Mouse (Mus musculus) C2C12 (cell line): ENCODE measurements around the gene Ror2. TPM values are rescaled to one million over a fixed set of nuclear protein-coding genes. Genes with fewer than 3 reads are reported as not detected.

Experiments
- H3K27me3 ChIP-seq: one replicate; pipeline ENCODE4 v1.6.1; 2011; ENCODE audit not compliant: control insufficient read depth, insufficient read depth, insufficient read length
- H3K36me3 ChIP-seq: one replicate; pipeline ENCODE4 v1.6.1; 2011; ENCODE audit not compliant: control insufficient read depth, insufficient read depth
- H3K4me3 ChIP-seq: one replicate; pipeline ENCODE4 v1.5.1; 2011; ENCODE audit warnings: mild to moderate bottlenecking, control low read depth; ENCODE audit not compliant: poor library complexity, insufficient read depth, severe bottlenecking
- H3K79me2 ChIP-seq: one replicate; pipeline ENCODE4 v1.6.1; 2011; ENCODE audit not compliant: control insufficient read depth, insufficient read depth
- H3K79me3 ChIP-seq: one replicate; pipeline ENCODE4 v1.6.1; 2011; ENCODE audit warnings: low read depth, control low read depth
- H3ac ChIP-seq: one replicate; pipeline ENCODE3; 2011; ENCODE audit warnings: low read depth; ENCODE audit not compliant: control insufficient read depth, insufficient read length
- CEBPB ChIP-seq: IDR thresholded peaks from one replicate; pipeline ENCODE4 v1.6.1; 2011; ENCODE audit warnings: low read depth, mild to moderate bottlenecking, control low read depth, moderate library complexity
- CTCF ChIP-seq: IDR thresholded peaks from one replicate; pipeline ENCODE4 v1.5.1; 2011; ENCODE audit not compliant: control insufficient read depth, insufficient read depth, insufficient read length
- FOSL1 ChIP-seq: IDR thresholded peaks from one replicate; pipeline ENCODE4 v1.8.0; 2011; ENCODE audit warnings: mild to moderate bottlenecking, low read length; ENCODE audit not compliant: poor library complexity, insufficient read depth, severe bottlenecking
- MAX ChIP-seq: IDR thresholded peaks from one replicate; pipeline ENCODE4 v1.6.1; 2011; ENCODE audit warnings: mild to moderate bottlenecking, control low read depth
- MYOD1 ChIP-seq: IDR thresholded peaks from one replicate; pipeline ENCODE4 v1.6.1; 2011; ENCODE audit warnings: low read depth; ENCODE audit not compliant: control insufficient read depth, insufficient read length
- MYOG ChIP-seq: IDR thresholded peaks from one replicate; pipeline ENCODE4 v1.6.1; 2011; ENCODE audit not compliant: control insufficient read depth, insufficient read length; ENCODE audit errors: extremely low read depth
- USF1 ChIP-seq: IDR thresholded peaks from one replicate; pipeline ENCODE4 v1.6.1; 2011; ENCODE audit warnings: low read depth, mild to moderate bottlenecking, control low read depth, moderate library complexity
- polyA plus RNA-seq: library from polyadenylated mRNA; unstranded; fragments of >200 nt; fragmentation: generic; extraction: Trizol; gene quantifications from one replicate; pipeline ENCODE4 v1.2.1, GENCODE M21; 2012; ENCODE audit warnings: missing spikeins

The Ror2 gene
- polyA plus RNA-seq, 1 experiment = 0.13 TPM

- no peaks in the 10 kb centered on the region for H3K79me2 ChIP-seq
- H3K36me3 ChIP-seq = no peaks in the 10 kb centered on the region
- H3ac ChIP-seq = no peak overlapping the region
- no peak overlapping the region for H3K4me3 ChIP-seq
- TF ChIP-seq CEBPB = no peak
- peaks cover 19% of the 10 kb centered on the region for H3K27me3 ChIP-seq
- no peaks in the 10 kb centered on the region for H3K79me3 ChIP-seq
Measured at GRCm38 (mm10) chr13:53284740-53285191, 1.2 kb downstream of the Ror2 start.

GRCm38 (mm10) chr13:53281604-53282396 lies 4.1 kb downstream of the Ror2 start:
- TF ChIP-seq CTCF = no peak
- no peak for TF ChIP-seq FOSL1
- no peak for TF ChIP-seq CEBPB
- no peak for TF ChIP-seq MYOD1
- no peak for TF ChIP-seq MAX
- no peak for TF ChIP-seq USF1
- no peak for TF ChIP-seq MYOG
- no peaks in the 10 kb centered on the region for H3K79me2 ChIP-seq
- peaks cover 17% of the 10 kb centered on the region for H3K27me3 ChIP-seq
- H3ac ChIP-seq = no peak overlapping the region
- H3K36me3 ChIP-seq = no peaks in the 10 kb centered on the region
- H3K79me3 ChIP-seq = no peaks in the 10 kb centered on the region
- no peak overlapping the region for H3K4me3 ChIP-seq

GRCm38 (mm10) chr13:53278908-53279307 lies 7.0 kb downstream of the Ror2 start:
- H3K79me3 ChIP-seq = no peaks in the 10 kb centered on the region
- no peak overlapping the region for H3K4me3 ChIP-seq
- TF ChIP-seq CEBPB (no peak), MYOG (no peak), MYOD1 (no peak), MAX (no peak), FOSL1 (no peak), USF1 (no peak), CTCF (no peak)
- no peaks in the 10 kb centered on the region for H3K36me3 ChIP-seq
- H3K27me3 ChIP-seq = peaks cover 11% of the 10 kb centered on the region
- H3K79me2 ChIP-seq = no peaks in the 10 kb centered on the region
- H3ac ChIP-seq = no peak overlapping the region

GRCm38 (mm10) chr13:53276381-53276780 lies 9.5 kb downstream of the Ror2 start:
- Histone ChIP-seq H3K36me3 (no peaks in the 10 kb centered on the region), H3K79me2 (no peaks in the 10 kb centered on the region), H3K4me3 (no peak overlapping the region), H3K27me3 (peaks cover 11% of the 10 kb centered on the region), H3K79me3 (no peaks in the 10 kb centered on the region), H3ac (no peak overlapping the region)
- TF ChIP-seq USF1 = no peak

- no peak for TF ChIP-seq USF1
- TF ChIP-seq MYOD1 = no peak
- TF ChIP-seq CTCF = no peak
- H3K27me3 ChIP-seq = peaks cover 11% of the 10 kb centered on the region
- no peak overlapping the region for H3K4me3 ChIP-seq
- H3K36me3 ChIP-seq = no peaks in the 10 kb centered on the region
- no peaks in the 10 kb centered on the region for H3K79me2 ChIP-seq
- no peak overlapping the region for H3ac ChIP-seq
- no peaks in the 10 kb centered on the region for H3K79me3 ChIP-seq
Measured at GRCm38 (mm10) chr13:53275778-53276177, 10.1 kb downstream of the Ror2 start.

GRCm38 (mm10) chr13:53274771-53275170 lies 11.2 kb downstream of the Ror2 start:
- Histone ChIP-seq H3K36me3 (no peaks in the 10 kb centered on the region), H3ac (no peak overlapping the region), H3K79me3 (no peaks in the 10 kb centered on the region), H3K79me2 (no peaks in the 10 kb centered on the region), H3K4me3 (no peak overlapping the region), H3K27me3 (peaks cover 11% of the 10 kb centered on the region)
- TF ChIP-seq USF1 (no peak), MYOG (no peak), CEBPB (no peak), CTCF (no peak), MAX (no peak), FOSL1 (no peak), MYOD1 (no peak)
